Mouse (Mus musculus): ENCODE measurements around the gene Acp4. TPM values are rescaled to one million over a fixed set of nuclear protein-coding genes. Genes with fewer than 3 reads are reported as not detected.

Acp4 gene
- polyA plus RNA-seq (2015; fragmentation: Illumina TruSeq; extraction: RNeasy Lipid Tissue Mini Kit (QIAGEN cat#74804); ENCODE audit: insufficient read depth, low read depth, low replicate concordance), result not detected

DNA sequence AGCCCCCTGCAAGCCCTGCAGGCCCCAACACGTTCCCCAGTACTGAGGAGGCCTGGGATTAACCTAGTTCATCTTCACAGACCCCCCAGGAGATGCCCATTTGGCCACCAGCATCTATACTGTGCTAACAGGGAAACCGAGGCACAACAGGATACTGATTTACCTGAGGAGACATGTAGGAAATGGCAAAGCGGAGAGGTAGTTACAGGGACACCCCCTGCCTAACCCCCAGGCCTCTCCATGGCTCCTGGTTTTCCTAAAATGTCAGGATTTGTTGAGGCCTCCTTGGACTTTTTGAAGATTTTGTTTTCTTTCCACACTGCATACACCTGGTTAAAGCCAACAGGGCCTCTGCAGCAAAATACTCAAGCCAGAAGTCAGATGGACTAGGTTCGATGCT lies at the start of gene Acp4:
Acp4 (minus strand) TSS at position 101 of the 400 bp plus-strand sequence.

DNA sequence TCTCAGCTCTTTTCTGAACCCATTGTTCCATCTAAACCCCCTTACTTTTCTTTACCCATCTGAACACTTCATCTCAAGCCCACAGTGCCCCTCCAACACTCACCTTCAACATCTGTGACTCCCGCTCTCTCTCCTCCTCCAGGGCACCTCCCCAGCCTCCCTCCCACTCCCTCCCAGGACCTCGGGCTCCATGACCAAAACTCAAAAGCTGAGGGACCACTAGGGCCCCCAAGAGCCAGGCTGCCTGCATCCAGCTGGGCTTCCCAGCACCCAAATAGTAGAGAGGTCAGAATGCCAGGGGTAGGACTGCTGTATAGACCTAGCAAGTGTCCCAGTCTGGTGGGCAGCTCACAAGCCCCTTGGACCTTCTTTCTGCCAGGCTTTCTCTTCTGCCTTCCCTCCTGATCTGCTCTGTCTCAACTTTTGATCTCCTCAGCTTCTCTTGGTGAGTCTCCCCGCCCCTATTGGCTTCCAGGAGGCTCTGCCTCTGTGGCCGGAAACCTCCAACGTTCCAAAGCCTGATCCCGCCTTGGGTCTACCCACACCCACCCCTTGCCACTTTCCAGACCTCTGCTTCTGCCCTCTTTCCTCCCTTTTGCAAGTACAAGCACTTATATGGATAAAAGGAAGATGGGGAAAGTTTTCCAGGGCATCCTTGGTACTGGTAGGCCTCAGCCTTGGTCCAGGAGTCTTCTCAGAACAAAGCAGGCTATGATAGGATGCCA lies 49.5 kb upstream of the Acp4 start, which contains the start of gene Clec11a:
Clec11a (minus strand) TSS at position 387 of the 725 bp plus-strand sequence.

GRCm38 (mm10) chr7:44261147-44261546 lies 4.0 kb upstream of the Acp4 start, which contains the start of gene Gm15517:
TSS of gene Gm15517 (plus strand) at chr7:44261447.

DNA sequence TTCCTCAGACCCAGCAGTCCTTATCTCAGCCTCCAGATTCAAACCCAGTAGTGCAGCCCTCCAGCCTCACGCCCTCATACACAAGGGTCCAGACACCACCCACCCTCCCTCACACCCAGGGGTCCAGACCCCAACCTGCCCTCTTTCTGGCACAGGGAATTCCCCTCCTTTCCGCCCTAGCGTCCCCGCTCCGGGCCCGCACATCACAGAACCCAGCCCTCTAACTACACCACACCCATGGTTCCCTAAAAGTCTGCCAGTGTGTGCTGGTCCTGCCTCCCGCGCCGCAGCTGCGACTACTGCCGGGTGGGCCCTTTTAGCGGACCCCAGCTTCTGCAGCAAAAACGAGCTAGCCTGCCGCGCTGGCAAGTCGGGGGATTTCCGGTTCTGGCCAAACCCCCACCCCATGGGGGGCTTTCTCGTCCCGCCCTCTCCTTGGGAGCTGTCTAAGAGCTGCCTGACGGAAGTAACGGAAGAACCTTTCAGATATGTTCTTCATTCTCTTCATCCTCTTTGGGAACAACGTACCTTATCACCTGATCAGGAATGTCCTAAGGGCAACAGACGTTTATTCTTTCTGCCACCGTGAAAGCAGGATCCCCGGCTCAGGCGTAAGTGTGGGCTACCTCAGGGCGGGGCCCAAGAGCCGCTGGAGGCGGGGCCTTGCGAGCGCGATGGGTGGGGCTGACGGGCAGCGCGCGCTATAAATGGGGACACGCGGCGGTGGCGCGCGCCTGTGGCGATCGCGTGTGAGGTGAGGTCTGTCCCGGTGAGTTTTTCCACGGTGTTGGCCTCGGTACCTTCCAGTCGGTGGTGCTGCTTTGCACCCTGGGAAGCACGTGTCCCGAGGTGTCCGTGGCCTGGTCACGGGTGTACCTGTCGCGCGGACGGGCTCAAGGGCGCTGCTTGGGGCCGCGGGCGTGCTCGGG lies 10.9 kb downstream of the Acp4 start, which contains the start of the genes 1700028J19Rik and 2410002F23Rik:
1700028J19Rik (minus strand) TSS at position 641 of the 929 bp plus-strand sequence.
2410002F23Rik (plus strand) TSS at position 668 of the 929 bp plus-strand sequence.

DNA sequence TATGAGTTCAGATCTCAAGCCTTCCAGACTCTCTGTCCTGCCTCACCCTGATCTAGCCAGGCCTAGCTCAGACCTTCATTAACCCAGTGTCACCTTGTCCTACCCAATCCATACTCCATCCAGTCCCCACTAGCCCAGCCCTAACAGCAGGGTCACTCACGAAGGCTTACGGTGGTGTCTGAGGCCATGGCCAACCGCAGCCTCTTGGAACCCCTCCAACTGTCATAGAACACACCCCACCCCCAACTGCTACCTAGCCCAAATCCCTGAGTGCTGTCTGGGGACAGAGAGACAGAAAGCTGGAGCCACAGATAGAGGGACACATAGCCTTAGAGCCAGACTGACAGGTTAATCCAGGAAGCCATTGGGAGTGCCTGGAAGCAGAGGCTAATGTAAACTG lies 21.3 kb downstream of the Acp4 start, which contains the start of gene Gm36864:
Gm36864 (plus strand) TSS at position 269 of the 400 bp plus-strand sequence.

GRCm38 (mm10) chr7:44225076-44225475 lies 32.1 kb downstream of the Acp4 start, which contains the start of gene Klk1:
TSS of gene Klk1 (plus strand) at chr7:44225360.

GRCm38 (mm10) chr7:44215645-44216044 lies 41.5 kb downstream of the Acp4 start, which contains the start of gene Klk1b5:
TSS of gene Klk1b5 (plus strand) at chr7:44215945.

DNA sequence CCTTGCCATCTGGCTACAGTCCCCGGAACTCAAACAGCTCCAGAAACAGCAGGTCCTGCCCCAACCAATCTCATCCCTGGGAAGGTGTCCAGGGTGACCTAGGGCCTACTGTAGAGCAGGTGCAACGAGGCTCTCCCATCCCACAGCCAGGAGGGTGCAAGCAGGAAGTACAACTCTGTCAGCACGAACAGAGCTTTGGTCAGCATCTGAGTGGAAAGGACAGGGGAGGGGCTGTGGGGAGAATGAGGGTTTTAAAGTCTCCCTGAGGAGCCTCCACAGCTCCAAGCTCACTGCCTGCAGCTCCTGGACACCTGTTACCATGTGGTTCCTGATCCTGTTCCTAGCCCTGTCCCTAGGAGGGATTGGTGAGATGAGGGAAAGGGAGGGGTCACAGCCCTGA lies 50.0 kb downstream of the Acp4 start, which contains the start of gene Klk1b4:
Klk1b4 (plus strand) TSS at position 301 of the 400 bp plus-strand sequence.

Other genes starting within 250 kb of the Acp4 start
- gene Klk1b26, start 245.2 kb downstream of the Acp4 start, polyA plus RNA-seq (2015; fragmentation: Illumina TruSeq; extraction: RNeasy Lipid Tissue Mini Kit (QIAGEN cat#74804); ENCODE audit: insufficient read depth, low read depth, low replicate concordance), result 1.6 TPM
- 1.0 TPM for gene Klk1b27, start 205.1 kb downstream of the Acp4 start, polyA plus RNA-seq (2015; fragmentation: Illumina TruSeq; extraction: RNeasy Lipid Tissue Mini Kit (QIAGEN cat#74804); ENCODE audit: insufficient read depth, low read depth, low replicate concordance)
- not detected for gene Klk1b21, start 155.1 kb downstream of the Acp4 start, polyA plus RNA-seq (2015; fragmentation: Illumina TruSeq; extraction: RNeasy Lipid Tissue Mini Kit (QIAGEN cat#74804); ENCODE audit: insufficient read depth, low read depth, low replicate concordance)
- not detected for gene Klk1b22, start 144.7 kb downstream of the Acp4 start, polyA plus RNA-seq (2015; fragmentation: Illumina TruSeq; extraction: RNeasy Lipid Tissue Mini Kit (QIAGEN cat#74804); ENCODE audit: insufficient read depth, low read depth, low replicate concordance)
- gene Klk1b16, start 120.6 kb downstream of the Acp4 start, polyA plus RNA-seq (2015; fragmentation: Illumina TruSeq; extraction: RNeasy Lipid Tissue Mini Kit (QIAGEN cat#74804); ENCODE audit: insufficient read depth, low read depth, low replicate concordance), result not detected
- 8.0 TPM for gene Klk1b24, start 69.1 kb downstream of the Acp4 start, polyA plus RNA-seq (2015; fragmentation: Illumina TruSeq; extraction: RNeasy Lipid Tissue Mini Kit (QIAGEN cat#74804); ENCODE audit: insufficient read depth, low read depth, low replicate concordance)
- gene Klk1b3, start 59.2 kb downstream of the Acp4 start, polyA plus RNA-seq (2015; fragmentation: Illumina TruSeq; extraction: RNeasy Lipid Tissue Mini Kit (QIAGEN cat#74804); ENCODE audit: insufficient read depth, low read depth, low replicate concordance), result 12.3 TPM
- gene Klk1b4, start 49.9 kb downstream of the Acp4 start, polyA plus RNA-seq (2015; fragmentation: Illumina TruSeq; extraction: RNeasy Lipid Tissue Mini Kit (QIAGEN cat#74804); ENCODE audit: insufficient read depth, low read depth, low replicate concordance), result 12.1 TPM
- gene Klk1b5, start 41.4 kb downstream of the Acp4 start, polyA plus RNA-seq (2015; fragmentation: Illumina TruSeq; extraction: RNeasy Lipid Tissue Mini Kit (QIAGEN cat#74804); ENCODE audit: insufficient read depth, low read depth, low replicate concordance), result 50.2 TPM
- gene Klk1, start 32.0 kb downstream of the Acp4 start, polyA plus RNA-seq (2015; fragmentation: Illumina TruSeq; extraction: RNeasy Lipid Tissue Mini Kit (QIAGEN cat#74804); ENCODE audit: insufficient read depth, low read depth, low replicate concordance), result 6,154 TPM
- gene Gm36864, start 21.2 kb downstream of the Acp4 start, polyA plus RNA-seq (2015; fragmentation: Illumina TruSeq; extraction: RNeasy Lipid Tissue Mini Kit (QIAGEN cat#74804); ENCODE audit: insufficient read depth, low read depth, low replicate concordance), result not detected
- gene 1700028J19Rik, start 10.7 kb downstream of the Acp4 start, polyA plus RNA-seq (2015; fragmentation: Illumina TruSeq; extraction: RNeasy Lipid Tissue Mini Kit (QIAGEN cat#74804); ENCODE audit: insufficient read depth, low read depth, low replicate concordance), result 0.65 TPM
- gene 2410002F23Rik, start 10.7 kb downstream of the Acp4 start, polyA plus RNA-seq (2015; fragmentation: Illumina TruSeq; extraction: RNeasy Lipid Tissue Mini Kit (QIAGEN cat#74804); ENCODE audit: insufficient read depth, low read depth, low replicate concordance), result 32.6 TPM
- not detected for gene Gm15517, start 4.1 kb upstream of the Acp4 start, polyA plus RNA-seq (2015; fragmentation: Illumina TruSeq; extraction: RNeasy Lipid Tissue Mini Kit (QIAGEN cat#74804); ENCODE audit: insufficient read depth, low read depth, low replicate concordance)
- gene Clec11a, start 49.5 kb upstream of the Acp4 start, polyA plus RNA-seq (2015; fragmentation: Illumina TruSeq; extraction: RNeasy Lipid Tissue Mini Kit (QIAGEN cat#74804); ENCODE audit: insufficient read depth, low read depth, low replicate concordance), result 2.9 TPM
- gene Shank1, start 52.9 kb upstream of the Acp4 start, polyA plus RNA-seq (2015; fragmentation: Illumina TruSeq; extraction: RNeasy Lipid Tissue Mini Kit (QIAGEN cat#74804); ENCODE audit: insufficient read depth, low read depth, low replicate concordance), result 9.9 TPM
- gene Syt3, start 126.7 kb upstream of the Acp4 start, polyA plus RNA-seq (2015; fragmentation: Illumina TruSeq; extraction: RNeasy Lipid Tissue Mini Kit (QIAGEN cat#74804); ENCODE audit: insufficient read depth, low read depth, low replicate concordance), result 4.6 TPM
- not detected for gene 1700008O03Rik, start 128.4 kb upstream of the Acp4 start, polyA plus RNA-seq (2015; fragmentation: Illumina TruSeq; extraction: RNeasy Lipid Tissue Mini Kit (QIAGEN cat#74804); ENCODE audit: insufficient read depth, low read depth, low replicate concordance)
- not detected for gene Lrrc4b, start 171.6 kb upstream of the Acp4 start, polyA plus RNA-seq (2015; fragmentation: Illumina TruSeq; extraction: RNeasy Lipid Tissue Mini Kit (QIAGEN cat#74804); ENCODE audit: insufficient read depth, low read depth, low replicate concordance)
- not detected for gene Aspdh, start 208.0 kb upstream of the Acp4 start, polyA plus RNA-seq (2015; fragmentation: Illumina TruSeq; extraction: RNeasy Lipid Tissue Mini Kit (QIAGEN cat#74804); ENCODE audit: insufficient read depth, low read depth, low replicate concordance)
- 38.2 TPM for gene Josd2, start 210.6 kb upstream of the Acp4 start, polyA plus RNA-seq (2015; fragmentation: Illumina TruSeq; extraction: RNeasy Lipid Tissue Mini Kit (QIAGEN cat#74804); ENCODE audit: insufficient read depth, low read depth, low replicate concordance)
- gene Emc10, start 239.2 kb upstream of the Acp4 start, polyA plus RNA-seq (2015; fragmentation: Illumina TruSeq; extraction: RNeasy Lipid Tissue Mini Kit (QIAGEN cat#74804); ENCODE audit: insufficient read depth, low read depth, low replicate concordance), result 33.0 TPM
- 6.0 TPM for gene Fam71e1, start 239.2 kb upstream of the Acp4 start, polyA plus RNA-seq (2015; fragmentation: Illumina TruSeq; extraction: RNeasy Lipid Tissue Mini Kit (QIAGEN cat#74804); ENCODE audit: insufficient read depth, low read depth, low replicate concordance)

Measured in pancreas, adult 10 weeks (tissue).